Mouse (Mus musculus) ES-E14 (cell line): ENCODE measurements around the gene Hagh.

Experiments used
- CHD2 ChIP-seq: IDR thresholded peaks from 2 replicates; pipeline ENCODE4 v1.6.1; 2014; ENCODE audit warnings: mild to moderate bottlenecking, low read depth, low read length, inconsistent platforms
- HCFC1 ChIP-seq: IDR thresholded peaks from 2 replicates; pipeline ENCODE4 v1.6.1; 2012; ENCODE audit warnings: low read length, inconsistent platforms, borderline replicate concordance; ENCODE audit not compliant: insufficient read depth
- ZC3H11A ChIP-seq: IDR thresholded peaks from 2 replicates; pipeline ENCODE4 v1.6.1; 2012; ENCODE audit warnings: low read depth, mild to moderate bottlenecking, inconsistent platforms, low read length, borderline replicate concordance

- TF ChIP-seq HCFC1: no peak
- TF ChIP-seq ZC3H11A: no peak
- no peak for TF ChIP-seq CHD2
Measured at GRCm38 (mm10) chr17:24799476-24799875, 40.5 kb upstream of the Hagh start.
